Mouse (Mus musculus): Measurements from ENCODE around the gene Olig1.

DNA sequence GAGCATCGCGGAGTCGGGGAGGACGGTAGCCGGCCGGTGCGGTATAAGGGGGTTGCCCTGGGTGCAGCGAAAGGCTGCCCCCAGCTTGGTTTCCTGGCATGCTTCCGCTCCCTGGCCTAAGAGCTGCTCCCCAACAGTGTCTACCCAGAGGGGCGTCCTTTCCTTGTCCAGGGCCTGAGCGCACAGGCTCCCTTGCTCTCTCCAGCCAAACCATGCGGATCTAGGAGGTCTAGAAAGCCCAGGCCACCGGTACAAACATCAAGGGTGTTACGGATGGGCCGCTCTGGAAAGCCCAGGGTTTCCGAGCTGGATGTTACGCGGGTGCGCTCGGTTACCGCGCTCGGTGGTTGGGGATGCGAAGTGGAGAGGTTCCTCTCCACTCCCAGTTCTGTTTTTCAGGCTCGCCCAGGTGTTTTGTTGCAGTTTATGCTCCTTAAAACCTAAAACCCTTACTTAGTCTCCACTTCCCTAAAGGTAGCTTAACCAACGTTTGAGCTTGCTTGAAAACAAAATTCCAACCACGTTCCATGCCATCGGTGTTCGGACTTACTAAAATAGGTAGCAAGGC lies 1.5 kb downstream of the Olig1 start:
- TF ChIP-seq CTCF (IDR thresholded peaks at IDR 0.05; ENCODE audit: low read depth) (no peak), EP300 (IDR thresholded peaks at IDR 0.05; ENCODE audit: low read depth) (no peak)

Measured in liver, postnatal 0 days (tissue).